Mouse (Mus musculus) hindbrain, embryonic 16.5 days (tissue): ENCODE data around the gene C1ql2. TPM values are rescaled to one million over a fixed set of nuclear protein-coding genes. Genes with fewer than 3 reads are reported as not detected.
A peak's percentile ranks its signal among the peaks of the same experiment; 100 is the strongest.

Experiments used
- ATAC-seq: fragments of 200-750 bp; cut with Nextera tagmentation; 2 replicates; pipeline ENCODE4 v1.8.0; 2017; ENCODE audit warnings: moderate TSS enrichment, moderate library complexity
- H3K27ac ChIP-seq: fragments of 300-500 bp; sonication (generic); 2 replicates; pipeline ENCODE4 v1.5.1; 2014; ENCODE audit warnings: low read depth, mild to moderate bottlenecking, control low read depth, low read length, moderate library complexity
- H3K27me3 ChIP-seq: fragments of 300-500 bp; sonication (generic); replicated peaks from 2 replicates; pipeline ENCODE4 v1.6.1; 2014; ENCODE audit warnings: low read length; ENCODE audit not compliant: control insufficient read depth, insufficient read depth
- H3K36me3 ChIP-seq: fragments of 300-500 bp; sonication (generic); 2 replicates; pipeline ENCODE4 v1.6.1; 2014; ENCODE audit warnings: mild to moderate bottlenecking, low read length, moderate library complexity, mixed read lengths; ENCODE audit not compliant: control insufficient read depth, insufficient read depth
- H3K4me1 ChIP-seq: fragments of 300-500 bp; sonication (generic); 2 replicates; pipeline ENCODE4 v1.6.1; 2014; ENCODE audit warnings: low read depth, low read length; ENCODE audit not compliant: control insufficient read depth, insufficient read depth
- H3K4me2 ChIP-seq: fragments of 300-500 bp; sonication (generic); 2 replicates; pipeline ENCODE4 v1.6.1; 2014; ENCODE audit warnings: mild to moderate bottlenecking, low read length, control low read depth, moderate library complexity
- H3K4me3 ChIP-seq: fragments of 300-500 bp; sonication (generic); 2 replicates; pipeline ENCODE4 v1.5.1; 2014; ENCODE audit warnings: mild to moderate bottlenecking, low read length, control low read depth, moderate library complexity
- H3K9ac ChIP-seq: fragments of 300-500 bp; sonication (generic); 2 replicates; pipeline ENCODE4 v1.6.1; 2014; ENCODE audit warnings: low read depth, mild to moderate bottlenecking, control low read depth, low read length, moderate library complexity
- H3K9me3 ChIP-seq: fragments of 300-500 bp; sonication (generic); 2 replicates; pipeline ENCODE4 v1.6.1; 2014; ENCODE audit warnings: mild to moderate bottlenecking, low read length, moderate library complexity; ENCODE audit not compliant: control insufficient read depth
- WGBS: fragments of 180-500 bp; shearing (Covaris S2); extraction: QIAGEN DNeasy Blood & Tissue Kit; methylation state at CpG from one replicate; pipeline ENCODE4 v1.1.7; 2014; 5-methylcytosine and 5-hydroxymethylcytosine counted together
- polyA plus RNA-seq: library from polyadenylated mRNA; unstranded; fragments of >200 nt; fragmentation: Nextera tagmentation; extraction: Ambion mirVana; gene quantifications from 2 replicates; pipeline ENCODE4 v1.2.1, GENCODE M21; 2015

C1ql2 gene
- polyA plus RNA-seq, 1 experiment from 2014 or later, result 5.8 TPM

- Histone ChIP-seq H3K27me3 (no peaks in the 10 kb centered on the region), H3K9me3 (no peaks in the 10 kb centered on the region), H3K9ac (no peak overlapping the region), H3K36me3 (no peaks in the 10 kb centered on the region), H3K4me1 (no peaks in the 10 kb centered on the region), H3K4me2 (no peak overlapping the region), H3K27ac (no peak overlapping the region), H3K4me3 (no peak overlapping the region)
- WGBS, result 73% methylated on average over 3 of the region's 3 CpGs
- no peak for ATAC-seq
Observed at GRCm38 (mm10) chr1:120368138-120368537, 27.8 kb downstream of the C1ql2 start.

- no peak overlapping the region for H3K9ac ChIP-seq
- no peaks in the 10 kb centered on the region for H3K27me3 ChIP-seq
- no peak overlapping the region for H3K4me3 ChIP-seq
- WGBS, result 79% methylated on average over 7 of the region's 7 CpGs
- H3K27ac ChIP-seq, result no peak overlapping the region
- H3K4me2 ChIP-seq, result no peak overlapping the region
- no peaks in the 10 kb centered on the region for H3K36me3 ChIP-seq
- no peaks in the 10 kb centered on the region for H3K9me3 ChIP-seq
- no peak for ATAC-seq
- no peaks in the 10 kb centered on the region for H3K4me1 ChIP-seq
Observed at GRCm38 (mm10) chr1:120374131-120374530, 33.7 kb downstream of the C1ql2 start.

GRCm38 (mm10) chr1:120374832-120375231 is 34.5 kb downstream of the C1ql2 start:
- H3K4me2 ChIP-seq, result no peak overlapping the region
- ATAC-seq, result no peak
- WGBS, result 73% methylated on average over 2 of the region's 2 CpGs
- H3K27me3 ChIP-seq, result no peaks in the 10 kb centered on the region
- no peak overlapping the region for H3K27ac ChIP-seq
- H3K36me3 ChIP-seq, result no peaks in the 10 kb centered on the region
- no peaks in the 10 kb centered on the region for H3K4me1 ChIP-seq
- H3K9ac ChIP-seq, result no peak overlapping the region
- no peaks in the 10 kb centered on the region for H3K9me3 ChIP-seq
- H3K4me3 ChIP-seq, result no peak overlapping the region

GRCm38 (mm10) chr1:120385029-120385571 is 44.7 kb downstream of the C1ql2 start:
- no peak overlapping the region for H3K27ac ChIP-seq
- no peaks in the 10 kb centered on the region for H3K27me3 ChIP-seq
- peak overlapping the region; percentile 24; the same call in 1 of the 2 replicates for H3K4me2 ChIP-seq
- no peaks in the 10 kb centered on the region for H3K9me3 ChIP-seq
- 69% methylated on average over 18 of the region's 18 CpGs for WGBS
- no peak overlapping the region for H3K9ac ChIP-seq
- H3K4me3 ChIP-seq, result peak overlapping the region; percentile 6; the same call in 1 of the 2 replicates
- H3K36me3 ChIP-seq, result no peaks in the 10 kb centered on the region
- peak; percentile 70 for ATAC-seq
- no peaks in the 10 kb centered on the region for H3K4me1 ChIP-seq

DNA sequence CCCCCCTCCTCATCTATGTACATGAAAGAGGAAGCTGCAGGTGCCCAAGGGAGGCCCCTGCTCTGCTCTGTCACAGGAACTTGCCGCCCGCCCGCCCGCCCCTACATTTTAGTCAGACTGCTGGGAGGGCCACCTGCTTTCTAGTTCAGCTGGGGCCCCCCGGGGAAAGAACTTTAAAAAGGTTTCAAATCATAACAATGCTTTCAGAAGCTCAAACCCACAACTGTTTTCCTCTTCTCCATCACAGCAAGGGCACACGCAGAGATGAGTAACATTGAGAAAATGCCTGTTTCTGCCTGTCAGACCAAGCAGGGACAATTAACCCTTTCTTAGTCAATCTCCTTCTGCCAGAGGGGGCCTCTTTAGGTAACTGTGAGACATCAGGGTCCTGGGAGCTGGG is 49.4 kb downstream of the C1ql2 start:
- no peaks in the 10 kb centered on the region for H3K27me3 ChIP-seq
- H3K4me1 ChIP-seq, result no peaks in the 10 kb centered on the region
- no peak overlapping the region for H3K4me2 ChIP-seq
- H3K4me3 ChIP-seq, result no peak overlapping the region
- WGBS, result 31% methylated on average over 6 of the region's 6 CpGs
- H3K9me3 ChIP-seq, result no peaks in the 10 kb centered on the region
- no peak overlapping the region for H3K27ac ChIP-seq
- ATAC-seq, result no peak
- H3K9ac ChIP-seq, result no peak overlapping the region
- H3K36me3 ChIP-seq, result no peaks in the 10 kb centered on the region

- H3K4me3 ChIP-seq, result no peak overlapping the region
- no peaks in the 10 kb centered on the region for H3K36me3 ChIP-seq
- no peak overlapping the region for H3K4me2 ChIP-seq
- no peak overlapping the region for H3K9ac ChIP-seq
- WGBS, result 6% methylated on average over 11 of the region's 11 CpGs
- ATAC-seq, result 0 out of 2 replicates have a peak, but pooled peaks have one; percentile 11
- H3K4me1 ChIP-seq, result no peaks in the 10 kb centered on the region
- no peak overlapping the region for H3K27ac ChIP-seq
- H3K9me3 ChIP-seq, result no peaks in the 10 kb centered on the region
- H3K27me3 ChIP-seq, result no peaks in the 10 kb centered on the region
Observed at GRCm38 (mm10) chr1:120390336-120390735, 50.0 kb downstream of the C1ql2 start.

Other genes with a start within 250 kb of the C1ql2 start
- gene Dbi, start 219.5 kb upstream of the C1ql2 start, polyA plus RNA-seq, result 1,503 and 1,756 TPM in 2 replicates
- gene 3110009E18Rik, start 219.4 kb upstream of the C1ql2 start, polyA plus RNA-seq, result 9.3 and 13.3 TPM in 2 replicates
- 4.9 and 5.1 TPM in 2 replicates for gene Steap3, start 67.9 kb upstream of the C1ql2 start, polyA plus RNA-seq
- 0.10 and 0.16 TPM in 2 replicates for gene Marco, start 164.4 kb downstream of the C1ql2 start, polyA plus RNA-seq